18 mouse cellular contexts compared by ENCODE assay signal in the genomic region with DNA sequence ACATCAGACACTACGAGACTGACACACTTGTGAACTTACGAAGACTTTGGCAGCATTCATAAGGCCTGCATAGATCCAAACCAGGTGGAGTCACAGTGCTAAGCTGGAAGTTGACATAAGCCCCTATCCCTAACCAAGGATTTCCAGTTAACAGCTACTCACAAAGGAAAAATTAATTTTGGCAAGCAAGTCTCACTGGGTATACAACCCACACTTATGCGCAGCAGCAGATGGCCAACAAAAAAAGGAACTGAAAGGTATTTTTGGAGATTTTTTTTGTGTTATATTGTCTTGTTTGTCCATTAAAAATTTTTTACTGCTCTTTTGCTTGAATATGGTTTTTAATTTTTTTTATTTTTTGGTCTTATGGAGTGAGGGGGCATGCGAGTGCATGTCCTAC.
DNase-seq lines count a peak whose midpoint lies in the region; ATAC-seq lines count a peak whose summit lies in the region.
"Had no signal": no experiment of that assay in that cellular context is flagged by ENCODE, and none has a peak within 500 bp of the region (broad histone marks: within the 10 kb centered on the region; RNA-seq: fewer than 3 reads in every experiment).

No protein-coding gene starts in this region.

- DNase-seq in frontal cortex, postnatal 14 days (ENCODE audit: low spot score in 2 of 2) = no peak
- DNase-seq in left cerebral cortex, postnatal 36 days (ENCODE audit: low spot score in 2 of 2) = peak; percentile 8 to 18
- DNase-seq in left cerebral cortex, adult 11 months (ENCODE audit: low spot score) = no peak
- DNase-seq in layer of hippocampus, adult 9-10 months (ENCODE audit: low spot score) = peak; percentile 17
- DNase-seq in right cerebral cortex, postnatal 25 days = peak; percentile 21
- DNase-seq in urinary bladder, postnatal 4 days (ENCODE audit: low spot score in 2 of 2) = no peak
- DNase-seq in urinary bladder, postnatal 25 days (ENCODE audit: low spot score) = no peak
- DNase-seq: adrenal gland, adult 8-10 months; B cell, adult 2 months; cerebellum, adult 11-12 months; cerebellum, adult 9-10 months; cerebellum, postnatal 25 days; gastrocnemius, postnatal 14 days; heart, adult 2 months; heart, postnatal 14 days had no signal

- ATAC-seq in frontal cortex, adult (ENCODE audit: low TSS enrichment) = peak; percentile 76
- ATAC-seq: CD4-positive, CD25-positive, alpha-beta regulatory T cell, adult 4 months; forebrain, embryonic 15.5 days had no signal

- intact Hi-C loops in left cerebral cortex, postnatal 36 days (cut with DNase I) = no loop called here

Comparison
In these comparisons a context has a peak if more than half of its experiments do, and no peak if none do; other contexts are left out.
1. DNase-seq: peak in left cerebral cortex, postnatal 36 days (2 of 2), layer of hippocampus, adult 9-10 months (single experiment) and right cerebral cortex, postnatal 25 days (single experiment); none in frontal cortex, postnatal 14 days (0 of 2), left cerebral cortex, adult 11 months (single experiment), urinary bladder, postnatal 4 days (0 of 2) and urinary bladder, postnatal 25 days (single experiment).